Mouse (Mus musculus) kidney, embryonic 16.5 days (tissue): Measurements from ENCODE around the gene Foxi3. TPM values are rescaled to one million over a fixed set of nuclear protein-coding genes. Genes with fewer than 3 reads are reported as not detected.
A peak's percentile ranks its signal among the peaks of the same experiment; 100 is the strongest.

Experiments used
- ATAC-seq: fragments of 200-750 bp; cut with Nextera tagmentation; 2 replicates; pipeline ENCODE4 v1.8.0; 2017; ENCODE audit warnings: moderate TSS enrichment; ENCODE audit not compliant: low FRiP score, low TSS enrichment
- H3K27ac ChIP-seq: fragments of 300-500 bp; sonication (generic); 2 replicates; pipeline ENCODE4 v1.5.1; 2014; ENCODE audit warnings: low read length
- H3K27me3 ChIP-seq: fragments of 300-500 bp; sonication (generic); 2 replicates; pipeline ENCODE4 v1.6.1; 2014; ENCODE audit warnings: low read length, control low read depth, mixed read lengths; ENCODE audit not compliant: insufficient read depth
- H3K36me3 ChIP-seq: fragments of 300-500 bp; sonication (generic); 2 replicates; pipeline ENCODE4 v1.6.1; 2014; ENCODE audit warnings: low read length, control low read depth, mixed read lengths; ENCODE audit not compliant: insufficient read depth
- H3K4me1 ChIP-seq: fragments of 300-500 bp; sonication (generic); 2 replicates; pipeline ENCODE4 v1.6.1; 2014; ENCODE audit warnings: low read length, control low read depth, mixed read lengths; ENCODE audit not compliant: insufficient read depth
- H3K4me2 ChIP-seq: fragments of 300-500 bp; sonication (generic); replicated peaks from 2 replicates; pipeline ENCODE4 v1.6.1; 2014; ENCODE audit warnings: low read depth, low read length
- H3K4me3 ChIP-seq: fragments of 300-500 bp; sonication (generic); 2 replicates; pipeline ENCODE4 v1.5.1; 2014; ENCODE audit warnings: mild to moderate bottlenecking, low read length
- H3K9ac ChIP-seq: fragments of 300-500 bp; sonication (generic); replicated peaks from 2 replicates; pipeline ENCODE4 v1.6.1; 2014; ENCODE audit warnings: low read length
- H3K9me3 ChIP-seq: fragments of 300-500 bp; sonication (generic); 2 replicates; pipeline ENCODE4 v1.6.1; 2016; ENCODE audit warnings: low read length, control low read depth
- WGBS: fragments of 180-500 bp; shearing (Covaris S2); extraction: QIAGEN DNeasy Blood & Tissue Kit; methylation state at CpG from one replicate; pipeline ENCODE4 v1.1.7; 2014; 5-methylcytosine and 5-hydroxymethylcytosine counted together
- polyA plus RNA-seq: library from polyadenylated mRNA; unstranded; fragments of >200 nt; fragmentation: Nextera tagmentation; extraction: Ambion mirVana; gene quantifications from 2 replicates; pipeline ENCODE4 v1.2.1, GENCODE M21; 2015

Foxi3 gene
- polyA plus RNA-seq, 1 experiment from 2014 or later, result not detected

DNA sequence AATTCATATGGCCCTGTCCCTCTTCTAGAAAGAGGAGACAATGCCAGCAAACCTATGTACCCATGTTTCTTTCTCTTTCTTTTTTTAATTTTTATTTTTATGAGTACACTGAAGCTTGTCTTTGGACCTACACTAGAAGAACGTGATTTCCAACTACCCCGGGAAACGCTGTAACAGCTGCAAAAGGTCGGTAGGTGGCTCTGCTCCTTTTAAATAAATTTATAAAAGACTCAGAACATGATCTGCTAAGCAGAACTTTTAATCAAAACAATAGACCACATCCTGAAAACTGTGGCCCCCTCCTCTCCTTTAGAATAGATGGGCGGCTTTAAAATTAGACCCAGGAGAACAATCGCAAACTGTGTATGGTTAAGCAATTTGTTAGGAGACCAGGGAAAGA lies 2.3 kb upstream of the Foxi3 start:
- no peaks in the 10 kb centered on the region for H3K36me3 ChIP-seq
- no peak overlapping the region for H3K9ac ChIP-seq
- H3K27ac ChIP-seq, result no peak overlapping the region
- ATAC-seq, result no peak
- H3K4me2 ChIP-seq, result no peak overlapping the region
- H3K9me3 ChIP-seq, result no peaks in the 10 kb centered on the region
- peaks cover 15% of the 10 kb centered on the region; the same call in 1 of the 2 replicates for H3K4me1 ChIP-seq
- H3K4me3 ChIP-seq, result no peak overlapping the region
- peaks cover 62% of the 10 kb centered on the region for H3K27me3 ChIP-seq
- 9% methylated on average over 6 of the region's 6 CpGs for WGBS

DNA sequence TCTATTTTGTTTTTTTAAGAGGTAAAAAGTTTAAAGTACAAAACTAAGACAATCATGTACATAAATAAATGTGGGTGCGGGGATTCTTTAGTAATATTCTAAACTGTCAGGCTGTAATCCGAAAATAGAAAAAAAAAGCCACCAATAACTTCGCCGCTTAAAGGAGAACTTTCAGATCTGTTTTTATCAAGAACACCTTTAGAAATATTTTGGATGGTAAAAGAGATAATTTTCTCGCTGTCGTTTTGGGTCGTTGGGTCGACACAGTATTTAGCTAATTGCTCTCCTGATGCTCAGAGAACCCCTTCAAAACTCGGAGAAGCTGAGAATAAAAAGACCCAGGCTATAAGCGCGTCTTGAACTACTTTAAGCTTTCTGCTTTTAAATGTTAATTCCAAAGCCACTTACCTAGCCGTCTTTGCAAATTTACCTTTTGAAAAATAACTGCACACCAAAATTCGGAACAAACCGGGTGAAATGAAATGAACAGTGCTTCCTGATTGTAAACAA lies 985 bp upstream of the Foxi3 start:
- no peak overlapping the region for H3K4me2 ChIP-seq
- ATAC-seq, result no peak
- peaks cover 15% of the 10 kb centered on the region; the same call in 1 of the 2 replicates for H3K4me1 ChIP-seq
- peaks cover 73% of the 10 kb centered on the region for H3K27me3 ChIP-seq
- H3K36me3 ChIP-seq, result no peaks in the 10 kb centered on the region
- no peak overlapping the region for H3K9ac ChIP-seq
- no peak overlapping the region for H3K4me3 ChIP-seq
- no peak overlapping the region for H3K27ac ChIP-seq
- H3K9me3 ChIP-seq, result no peaks in the 10 kb centered on the region
- WGBS, result 5% methylated on average over 14 of the region's 14 CpGs

DNA sequence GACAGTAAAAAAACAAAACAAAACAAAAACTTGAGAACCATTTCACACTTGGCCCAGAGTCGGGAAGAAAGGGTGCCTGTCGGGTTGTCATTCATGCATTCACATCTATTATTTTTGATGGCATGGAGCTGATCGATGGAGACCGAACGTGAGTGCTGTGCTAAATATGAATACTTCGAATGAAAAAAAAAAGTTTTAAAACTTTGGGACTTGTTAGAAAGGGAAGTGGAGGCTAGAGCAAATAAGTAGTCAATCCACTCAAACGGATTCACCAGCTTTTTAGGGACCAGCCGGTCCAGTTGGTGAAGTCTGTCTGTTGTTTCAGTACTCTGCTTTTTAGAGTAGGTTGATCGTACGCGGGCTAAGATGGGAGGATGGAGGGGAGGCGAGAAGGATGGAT lies 490 bp upstream of the Foxi3 start:
- Histone ChIP-seq H3K9ac (no peak overlapping the region), H3K4me3 (peak overlapping the region; percentile 53), H3K27me3 (peaks cover 76% of the 10 kb centered on the region), H3K36me3 (no peaks in the 10 kb centered on the region), H3K4me2 (peak overlapping the region; percentile 88), H3K9me3 (no peaks in the 10 kb centered on the region), H3K27ac (no peak overlapping the region), H3K4me1 (peaks cover 15% of the 10 kb centered on the region; the same call in 1 of the 2 replicates)
- ATAC-seq, result no peak
- under 1% methylated on average over 12 of the region's 12 CpGs for WGBS

DNA sequence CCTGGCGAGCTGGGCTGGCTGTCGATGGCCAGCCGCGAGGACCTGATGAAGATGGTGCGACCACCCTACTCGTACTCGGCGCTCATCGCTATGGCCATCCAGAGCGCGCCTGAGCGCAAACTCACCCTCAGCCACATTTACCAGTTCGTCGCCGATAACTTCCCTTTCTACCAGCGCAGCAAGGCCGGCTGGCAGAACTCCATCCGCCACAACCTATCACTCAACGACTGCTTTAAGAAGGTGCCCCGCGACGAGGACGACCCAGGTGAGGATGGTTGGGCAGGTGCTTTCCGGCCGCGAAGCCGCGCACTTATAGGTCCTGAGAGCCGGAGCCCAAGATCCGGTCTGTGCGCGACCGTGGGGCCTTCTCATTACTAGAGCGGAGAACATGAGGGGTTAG lies 605 bp downstream of the Foxi3 start:
- ATAC-seq, result no peak; the same call in 1 of the 2 replicates
- Histone ChIP-seq H3K36me3 (no peaks in the 10 kb centered on the region), H3K9me3 (no peaks in the 10 kb centered on the region), H3K4me1 (peaks cover 15% of the 10 kb centered on the region; the same call in 1 of the 2 replicates), H3K9ac (peak overlapping the region; percentile 44; the same call in 1 of the 2 replicates), H3K4me2 (peak overlapping the region; percentile 88), H3K4me3 (peak overlapping the region; percentile 53), H3K27me3 (peaks cover 70% of the 10 kb centered on the region), H3K27ac (no peak overlapping the region)
- 1% methylated on average over 34 of the region's 34 CpGs for WGBS

DNA sequence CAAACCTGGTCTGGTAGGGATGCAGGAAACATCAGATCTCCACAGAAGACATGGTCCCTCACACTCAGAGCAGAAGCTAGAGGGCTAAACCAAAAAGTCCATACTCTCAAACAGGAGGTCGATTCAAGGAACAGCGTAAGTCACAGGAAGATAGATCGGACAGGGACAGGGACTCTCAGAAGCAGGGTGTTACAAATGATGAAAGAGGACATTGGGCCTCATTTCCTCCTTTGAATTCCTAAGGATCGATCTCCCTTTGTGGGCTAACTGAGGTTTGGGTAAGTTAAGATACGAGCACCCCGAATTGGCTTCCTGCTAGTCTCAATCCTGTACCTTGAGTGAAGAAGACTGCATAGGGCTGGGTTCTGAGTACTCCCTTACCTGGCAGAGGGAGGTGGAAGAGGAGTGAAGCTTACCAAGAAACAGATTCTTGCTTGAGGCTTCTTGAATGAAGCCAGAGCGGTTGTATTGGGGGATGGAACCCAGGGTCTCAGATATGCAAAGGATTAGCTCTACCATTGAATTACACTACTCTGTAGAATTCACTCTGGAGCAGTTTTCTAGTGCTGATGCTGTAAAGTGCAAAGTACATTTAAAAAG lies 1.1 kb downstream of the Foxi3 start:
- H3K27ac ChIP-seq, result no peak overlapping the region
- WGBS, result 13% methylated on average over 7 of the region's 7 CpGs
- H3K4me2 ChIP-seq, result peak overlapping the region; percentile 88
- no peak overlapping the region for H3K9ac ChIP-seq
- peaks cover 15% of the 10 kb centered on the region; the same call in 1 of the 2 replicates for H3K4me1 ChIP-seq
- H3K9me3 ChIP-seq, result no peaks in the 10 kb centered on the region
- no peak for ATAC-seq
- H3K4me3 ChIP-seq, result peak overlapping the region; percentile 53
- H3K36me3 ChIP-seq, result no peaks in the 10 kb centered on the region
- H3K27me3 ChIP-seq, result peaks cover 70% of the 10 kb centered on the region

DNA sequence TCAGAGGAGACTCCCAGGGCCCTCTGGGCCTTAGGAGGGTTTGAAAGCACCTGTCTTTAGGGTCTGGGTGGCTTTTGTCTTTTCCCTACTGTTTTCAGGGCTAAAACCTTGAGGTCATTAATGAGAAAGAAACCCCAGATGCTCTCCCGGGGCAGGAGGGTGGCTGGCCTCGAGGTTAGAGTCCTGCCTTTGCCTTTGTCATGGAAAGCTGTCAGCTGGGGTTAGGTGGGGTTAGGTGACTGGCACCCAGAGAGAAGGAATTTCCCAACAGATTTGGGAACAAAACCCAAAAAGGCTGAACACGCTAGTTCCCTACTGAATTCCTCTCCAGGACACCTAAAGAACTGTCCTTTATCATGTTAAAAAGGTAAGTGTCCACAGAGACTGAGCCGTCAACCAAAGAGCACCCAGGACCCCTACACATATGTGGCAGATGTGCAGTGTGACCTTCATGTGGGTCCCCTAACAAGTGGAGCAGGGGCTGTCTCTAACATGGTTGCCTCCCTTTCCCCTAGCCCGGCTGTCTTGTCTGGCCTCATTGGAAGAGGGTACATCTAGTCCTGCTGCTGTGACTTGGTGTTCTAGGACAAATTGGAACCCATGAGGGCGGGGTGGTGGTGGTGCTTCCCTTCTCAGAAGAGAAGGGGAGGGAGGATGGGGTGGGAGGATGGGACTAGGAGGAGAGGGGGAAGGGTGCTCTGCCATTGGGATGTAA lies 7.9 kb downstream of the Foxi3 start:
- Histone ChIP-seq H3K36me3 (no peaks in the 10 kb centered on the region), H3K27ac (no peak overlapping the region), H3K4me2 (no peak overlapping the region), H3K4me3 (no peak overlapping the region), H3K27me3 (peaks cover 19% of the 10 kb centered on the region), H3K9ac (no peak overlapping the region), H3K4me1 (peaks cover 11% of the 10 kb centered on the region), H3K9me3 (no peaks in the 10 kb centered on the region)
- 55% methylated on average over 6 of the region's 6 CpGs for WGBS
- no peak for ATAC-seq

DNA sequence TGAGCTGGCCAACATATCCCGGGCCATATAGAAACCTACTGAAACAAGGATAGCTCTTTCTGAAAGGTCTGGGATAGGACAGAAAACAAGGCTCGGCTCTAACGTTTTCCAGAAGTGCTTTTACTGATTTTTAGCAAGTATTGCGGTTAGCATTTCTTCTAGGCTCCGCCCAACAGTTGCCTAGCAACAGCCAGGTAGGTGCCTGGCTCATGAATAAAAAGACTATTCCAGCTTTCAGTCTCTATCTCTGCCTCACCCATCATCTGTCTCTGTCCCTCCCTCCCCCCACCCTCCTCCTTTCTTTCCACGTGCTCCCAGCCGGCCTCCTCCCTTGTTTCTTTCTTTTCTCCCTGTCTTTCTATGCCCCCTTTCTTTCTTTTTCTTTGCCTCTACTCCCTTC lies 9.4 kb downstream of the Foxi3 start:
- Histone ChIP-seq H3K36me3 (no peaks in the 10 kb centered on the region), H3K27me3 (peaks cover 6% of the 10 kb centered on the region; the same call in 1 of the 2 replicates), H3K9me3 (no peaks in the 10 kb centered on the region), H3K4me2 (no peak overlapping the region), H3K27ac (no peak overlapping the region), H3K4me1 (peaks cover 11% of the 10 kb centered on the region), H3K9ac (no peak overlapping the region), H3K4me3 (no peak overlapping the region)
- WGBS, result 38% methylated on average over 7 of the region's 7 CpGs
- no peak for ATAC-seq

DNA sequence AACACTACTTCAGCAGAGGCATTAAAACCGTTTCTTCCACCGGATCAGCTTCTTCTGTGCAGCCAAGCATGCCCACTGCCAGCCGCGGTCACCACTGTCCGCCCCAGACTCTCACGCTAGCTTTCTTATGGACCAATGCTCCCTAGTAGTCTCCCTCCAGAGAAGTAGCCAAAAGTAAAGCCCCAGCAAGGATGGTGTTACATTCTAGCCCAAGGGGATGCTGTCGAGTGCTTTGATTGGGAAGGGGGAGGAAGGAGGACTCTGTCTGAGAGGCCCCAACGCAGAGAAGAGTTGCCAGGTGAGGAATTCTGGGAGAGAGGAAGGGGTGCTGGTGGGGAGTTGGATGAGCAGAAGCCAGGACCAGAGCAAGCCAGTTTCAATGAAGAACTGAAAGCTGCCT lies 11.1 kb downstream of the Foxi3 start:
- Histone ChIP-seq H3K9ac (peak overlapping the region; percentile 45), H3K4me3 (peak overlapping the region; percentile 36), H3K4me1 (peaks cover 11% of the 10 kb centered on the region), H3K9me3 (no peaks in the 10 kb centered on the region), H3K27ac (peak overlapping the region; percentile 76), H3K27me3 (peaks cover 6% of the 10 kb centered on the region; the same call in 1 of the 2 replicates), H3K36me3 (no peaks in the 10 kb centered on the region), H3K4me2 (peak overlapping the region; percentile 55)
- peak; percentile 92 for ATAC-seq
- WGBS, result 2% methylated on average over 8 of the region's 8 CpGs

DNA sequence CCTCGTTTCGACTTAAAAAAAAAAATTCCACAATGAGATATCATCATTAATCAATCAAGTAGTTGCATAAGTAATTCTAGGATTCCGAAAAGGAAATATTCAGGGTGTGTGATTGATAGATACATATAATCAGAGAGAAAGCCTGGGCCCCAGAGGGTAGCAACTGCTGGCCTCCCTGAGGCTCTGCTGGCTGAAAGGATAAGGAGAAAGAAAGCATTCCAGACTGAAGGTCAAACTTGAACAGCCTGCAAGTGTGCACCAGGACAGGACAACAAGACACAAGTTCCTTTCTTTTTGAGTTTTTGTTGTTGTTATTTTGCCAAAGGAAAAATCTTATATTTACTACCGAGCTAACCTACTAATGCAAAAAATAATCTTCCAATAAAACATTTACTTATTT lies 12.0 kb downstream of the Foxi3 start:
- H3K4me2 ChIP-seq, result no peak overlapping the region
- peaks cover 6% of the 10 kb centered on the region; the same call in 1 of the 2 replicates for H3K27me3 ChIP-seq
- ATAC-seq, result no peak
- 62% methylated on average over 4 of the region's 4 CpGs for WGBS
- H3K9me3 ChIP-seq, result no peaks in the 10 kb centered on the region
- H3K36me3 ChIP-seq, result no peaks in the 10 kb centered on the region
- peaks cover 11% of the 10 kb centered on the region for H3K4me1 ChIP-seq
- no peak overlapping the region for H3K9ac ChIP-seq
- H3K27ac ChIP-seq, result no peak overlapping the region
- no peak overlapping the region for H3K4me3 ChIP-seq

DNA sequence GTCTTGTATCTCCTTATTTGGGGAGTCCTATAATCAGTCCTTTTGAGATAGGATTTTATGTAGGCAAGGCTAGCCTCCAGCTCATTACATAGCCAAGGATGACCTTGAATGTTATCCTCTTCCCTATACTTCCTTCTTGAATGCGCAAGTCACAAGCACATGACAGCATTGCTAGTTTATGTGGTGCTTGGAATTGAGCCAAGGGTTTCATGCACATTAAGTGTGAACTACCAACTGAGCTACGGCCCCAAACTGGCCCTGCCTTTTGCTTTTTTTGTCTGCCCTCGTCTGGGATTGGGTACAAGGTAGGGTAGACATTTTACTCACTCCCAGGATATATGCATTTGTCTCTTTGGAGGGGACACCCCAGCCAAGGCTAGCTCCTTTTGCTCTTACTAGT lies 16.7 kb downstream of the Foxi3 start:
- 40% methylated on average over 3 of the region's 3 CpGs for WGBS
- Histone ChIP-seq H3K9ac (no peak overlapping the region), H3K9me3 (no peaks in the 10 kb centered on the region), H3K4me1 (no peaks in the 10 kb centered on the region), H3K4me3 (no peak overlapping the region), H3K4me2 (no peak overlapping the region), H3K27me3 (no peaks in the 10 kb centered on the region), H3K27ac (no peak overlapping the region), H3K36me3 (no peaks in the 10 kb centered on the region)
- no peak for ATAC-seq
